Comparison of ENCODE assay signal across 12 mouse cellular contexts in the genomic region with DNA sequence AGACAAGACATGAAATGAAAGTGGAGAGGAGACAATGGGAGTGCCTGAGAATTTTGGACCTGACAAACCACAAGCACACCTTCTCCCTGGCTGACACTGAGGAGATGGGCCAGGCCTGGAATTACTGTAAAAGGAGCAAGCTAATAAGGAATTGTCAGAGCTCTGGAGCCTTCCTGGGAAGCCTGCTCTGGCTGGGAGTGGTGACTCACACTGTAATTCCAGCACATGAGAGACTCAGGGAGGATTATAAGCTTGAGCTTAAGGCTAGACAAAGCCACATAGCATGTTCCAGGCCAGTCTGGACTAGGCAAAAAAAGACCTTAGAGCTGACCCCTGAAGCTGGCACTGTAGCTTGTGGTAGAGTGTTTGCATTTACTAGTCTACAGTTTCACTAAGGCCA. TPM values are rescaled to one million over a fixed set of nuclear protein-coding genes. Genes with fewer than 3 reads are reported as not detected.
"Had no signal": no experiment of that assay in that cellular context is flagged by ENCODE, and none has a peak within 500 bp of the region (broad histone marks: within the 10 kb centered on the region; RNA-seq: fewer than 3 reads in every experiment).

No protein-coding gene starts in this region.

- DNase-seq: lung, adult 18-20 months; lung, embryonic 14.5 days; lung, postnatal 10 days; lung, postnatal 4 days; midbrain, embryonic 14.5 days; right cerebral cortex, postnatal 14 days; spleen, adult 18-20 months; thymus, adult 18-20 months; thymus, postnatal 14 days; thymus, postnatal 36 days had no signal

RNA-seq across cellular contexts. Expression of a gene that starts 24.6 kb away (rescaled TPM):
- total RNA-seq: megakaryocyte, adult 5-6 weeks; megakaryocyte-erythroid progenitor cell, adult 5-6 weeks had no signal
